Mouse (Mus musculus): ENCODE measurements around the gene Olfr524.

The Olfr524 gene

DNA sequence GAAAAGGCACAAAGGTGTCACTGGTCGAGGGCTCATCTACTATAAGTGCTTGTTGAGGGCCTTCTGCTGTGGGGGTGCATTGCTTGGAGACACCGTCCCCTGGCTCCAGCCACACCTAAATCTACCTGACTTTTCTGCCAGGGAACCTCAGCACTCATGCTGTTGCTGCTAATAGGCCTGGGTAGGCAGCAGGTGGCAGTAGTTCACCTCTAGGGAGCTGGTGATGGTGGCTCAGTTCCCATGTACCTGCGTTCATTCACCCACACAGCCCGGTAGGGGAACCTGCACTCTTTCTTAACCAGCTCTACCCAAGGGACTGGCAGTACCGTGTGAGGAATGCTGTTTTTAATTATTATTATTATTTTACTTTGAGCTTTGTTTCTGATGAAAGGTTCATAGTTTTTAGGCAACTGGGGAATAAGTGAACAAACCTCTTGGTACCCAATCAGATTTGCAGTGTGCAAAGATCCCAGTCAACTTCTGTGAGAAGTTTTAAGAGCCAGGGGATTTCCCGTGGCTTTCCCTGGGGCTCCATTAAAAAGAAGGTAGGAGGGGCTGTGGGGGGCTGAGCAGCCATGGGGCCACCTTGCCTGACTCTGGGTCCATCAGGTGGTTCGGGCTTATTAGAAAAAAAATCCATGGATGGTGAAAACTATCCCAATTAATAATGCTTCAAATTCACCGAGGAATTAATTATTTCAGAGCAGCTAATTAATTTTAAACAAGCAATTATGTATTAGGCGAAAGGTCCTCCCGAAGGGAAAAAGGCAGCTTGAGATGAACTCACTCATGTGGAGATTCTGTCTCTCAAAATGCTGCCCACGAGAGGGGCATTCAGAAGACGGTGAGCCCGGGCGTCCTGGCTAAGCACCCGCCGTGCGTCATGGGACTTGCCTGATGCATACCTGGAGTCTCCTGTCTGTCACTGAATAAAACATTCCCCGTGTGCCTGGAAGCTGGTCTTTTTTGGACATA is 18.8 kb downstream of the Olfr524 start:
- no peak for DNase-seq (ENCODE audit: low spot score)

DNA sequence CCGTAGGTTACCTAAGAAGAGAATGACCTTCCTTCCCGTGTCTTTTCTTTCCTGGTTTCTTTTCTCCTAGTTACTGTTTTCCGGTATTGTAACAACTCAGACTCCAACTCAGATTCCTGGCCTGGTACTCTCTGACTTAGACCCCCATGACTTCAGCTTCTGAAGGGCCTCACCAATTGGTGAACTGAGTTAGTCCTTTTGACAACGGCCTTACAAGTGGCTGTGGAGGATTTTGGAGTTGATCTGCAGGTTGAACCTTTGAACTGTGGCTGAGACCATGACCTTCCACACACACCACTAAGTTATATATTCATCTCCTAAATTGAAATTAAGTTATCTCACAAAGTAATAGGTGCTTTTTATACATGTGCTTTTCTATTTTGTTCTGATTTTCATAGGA is 21.6 kb downstream of the Olfr524 start:
- DNase-seq (ENCODE audit: low spot score) = no peak

DNA sequence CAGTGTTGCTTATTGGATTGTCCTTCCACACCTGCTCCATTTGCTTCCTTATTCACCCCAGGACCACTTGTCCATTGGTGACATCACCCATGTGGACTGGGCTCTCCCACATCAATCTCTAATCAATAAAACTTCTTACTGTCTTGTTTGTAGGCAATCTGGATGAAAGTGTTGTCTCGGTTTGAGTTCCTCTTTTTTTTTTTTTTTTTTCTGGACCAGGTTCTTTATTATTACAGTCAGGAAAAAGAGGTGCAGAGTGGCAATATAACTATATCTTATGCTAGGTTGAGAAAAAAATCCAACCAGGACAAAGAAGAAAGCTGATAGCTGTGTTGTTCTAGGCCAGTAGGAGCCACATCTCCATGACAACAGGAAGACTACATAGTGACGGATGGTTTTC is 25.1 kb downstream of the Olfr524 start:
- DNase-seq (ENCODE audit: low spot score) = no peak

DNA sequence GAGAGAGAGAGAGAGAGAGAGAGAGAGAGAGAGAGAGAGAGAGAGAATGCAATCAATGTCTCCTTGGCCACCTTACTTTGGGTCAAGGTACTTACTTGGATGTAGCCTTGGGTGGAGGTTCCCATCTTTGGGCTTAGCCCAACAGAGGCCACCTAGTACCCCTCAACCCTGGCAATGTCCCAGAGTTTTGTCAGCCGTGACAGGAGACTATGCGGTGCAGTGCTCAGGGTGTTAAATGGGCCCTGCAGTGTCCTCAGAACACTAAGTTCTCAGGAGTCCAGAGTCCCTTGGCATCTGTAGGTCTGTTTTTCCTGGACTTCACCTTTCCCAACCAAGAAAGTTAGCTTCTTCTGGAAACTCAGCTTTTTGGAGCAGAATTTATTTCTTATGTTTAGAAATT is 26.6 kb downstream of the Olfr524 start:
- no peak for DNase-seq (ENCODE audit: low spot score)

DNA sequence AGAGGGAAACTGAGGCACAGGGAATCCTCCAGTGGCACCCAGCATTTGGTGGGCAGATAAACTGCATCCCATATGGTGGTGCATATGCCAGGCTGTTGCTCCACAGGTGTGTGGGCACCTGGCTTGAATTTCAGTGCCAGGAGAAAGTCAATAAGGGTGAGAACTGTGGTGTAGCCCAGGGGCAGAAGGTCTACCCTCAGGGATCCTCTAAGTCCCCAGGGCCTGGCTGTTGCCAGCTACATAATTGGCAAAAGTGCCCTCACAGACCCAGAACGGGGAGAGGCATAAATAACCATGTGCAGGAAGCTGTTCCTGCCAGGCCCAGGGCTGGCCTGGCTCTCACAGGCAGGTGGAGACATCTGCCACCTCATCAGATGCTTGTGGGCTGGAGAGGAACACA is 32.8 kb downstream of the Olfr524 start, which contains the start of gene Olfr523:
Gene Olfr523 (plus strand): TSS at position 282 of the 400 bp plus-strand sequence.
- DNase-seq (ENCODE audit: low spot score) = no peak

DNA sequence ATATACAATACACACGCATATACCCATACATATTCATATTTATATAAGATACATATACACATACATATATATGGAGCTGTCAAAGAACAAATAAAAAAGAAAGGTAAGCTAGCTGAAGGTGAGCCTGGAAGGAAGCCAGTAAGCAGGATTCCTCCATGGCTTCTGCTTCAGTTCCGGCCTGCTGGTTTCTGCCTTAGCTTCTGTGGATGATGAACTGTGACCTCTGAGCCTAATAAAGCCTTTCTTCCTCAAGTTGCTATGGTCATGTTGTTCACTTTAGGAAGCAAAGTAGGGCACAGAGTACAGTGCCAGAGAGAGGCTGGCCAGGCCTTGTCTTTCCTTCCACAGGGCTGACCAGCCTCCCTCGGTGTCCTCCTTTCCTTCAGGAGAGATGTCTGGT is 34.9 kb downstream of the Olfr524 start:
- DNase-seq (ENCODE audit: low spot score) = no peak

DNA sequence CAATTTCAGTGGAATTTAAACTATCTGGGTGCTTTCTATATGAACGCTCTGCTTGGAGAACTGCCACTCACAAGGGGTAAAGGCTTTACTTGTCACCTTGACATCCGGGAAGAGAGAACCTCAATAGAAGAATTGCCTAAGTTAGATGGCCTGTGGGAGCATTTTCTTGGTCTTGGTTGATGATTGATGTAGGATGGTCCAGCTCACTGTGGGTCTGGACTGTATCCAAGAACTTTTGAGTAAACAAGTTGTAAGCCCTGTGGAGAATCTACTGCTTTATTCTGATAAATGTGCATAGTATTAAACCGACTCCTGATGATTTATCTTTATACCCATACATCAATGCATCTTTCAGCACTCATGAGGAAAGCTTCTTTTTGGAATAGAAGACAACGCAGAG is 36.4 kb downstream of the Olfr524 start:
- no peak for DNase-seq (ENCODE audit: low spot score)

DNA sequence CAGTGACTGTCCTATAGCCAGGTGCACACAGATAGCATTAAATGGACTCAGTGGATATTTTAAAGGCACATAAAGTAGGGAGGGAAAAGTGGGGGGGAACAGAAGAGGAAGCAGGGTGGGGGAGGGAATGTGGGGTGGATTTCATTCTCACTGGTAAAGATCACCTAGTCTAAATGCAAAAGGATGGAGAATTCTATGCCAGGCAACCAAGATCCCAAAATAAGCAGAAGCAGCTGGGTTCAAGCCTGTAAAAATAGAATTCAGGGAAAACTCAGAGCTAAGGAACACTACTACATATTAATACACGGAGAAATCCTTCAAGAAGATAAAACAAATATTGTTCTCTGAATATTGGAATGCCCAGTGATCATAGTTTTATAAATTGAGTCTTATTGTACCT is 37.8 kb downstream of the Olfr524 start:
- no peak for DNase-seq (ENCODE audit: low spot score)

DNA sequence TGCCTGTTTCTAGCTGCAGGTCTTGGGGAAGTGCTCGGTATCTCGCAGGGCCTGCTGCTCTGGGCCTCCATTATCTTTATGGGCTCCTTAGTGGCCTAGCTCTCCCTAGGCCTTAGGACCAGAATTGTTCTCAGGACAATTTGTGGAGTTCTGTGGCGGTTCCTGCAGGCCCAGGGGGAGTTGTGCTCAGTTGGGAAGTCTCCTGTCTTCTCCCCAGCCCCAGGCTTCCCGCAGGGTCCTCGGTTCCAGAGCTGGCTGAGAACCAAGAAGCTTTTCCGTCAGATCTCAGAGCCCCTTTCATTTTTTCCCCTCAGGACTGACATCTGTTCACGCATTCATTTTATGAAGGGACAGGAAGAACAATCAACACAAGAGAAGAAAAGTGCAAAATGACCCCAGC is 41.1 kb downstream of the Olfr524 start, which contains the start of gene Olfr522:
Gene Olfr522 (minus strand): TSS at position 101 of the 400 bp plus-strand sequence.
- no peak for DNase-seq (ENCODE audit: low spot score)

DNA sequence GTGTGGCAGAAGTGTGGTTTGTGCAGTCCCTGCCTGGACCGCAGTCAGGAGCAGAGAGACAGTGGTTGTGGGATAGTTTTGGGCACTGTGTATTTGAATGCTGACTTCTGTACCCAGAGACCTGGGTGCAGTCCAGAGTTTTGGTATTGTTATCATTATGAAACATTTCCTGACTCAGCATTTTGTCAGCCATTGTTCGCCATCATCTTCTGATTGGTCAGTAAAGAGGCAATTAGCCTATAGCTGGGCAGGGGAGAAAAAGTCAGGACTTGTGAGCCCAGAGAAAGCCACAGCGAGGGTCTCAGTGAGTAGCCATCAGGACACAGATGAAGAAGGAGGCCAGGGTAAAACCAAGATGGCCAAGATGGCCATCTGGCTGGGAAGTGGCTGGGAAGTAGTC is 45.4 kb downstream of the Olfr524 start:
- no peak for DNase-seq (ENCODE audit: low spot score)

DNA sequence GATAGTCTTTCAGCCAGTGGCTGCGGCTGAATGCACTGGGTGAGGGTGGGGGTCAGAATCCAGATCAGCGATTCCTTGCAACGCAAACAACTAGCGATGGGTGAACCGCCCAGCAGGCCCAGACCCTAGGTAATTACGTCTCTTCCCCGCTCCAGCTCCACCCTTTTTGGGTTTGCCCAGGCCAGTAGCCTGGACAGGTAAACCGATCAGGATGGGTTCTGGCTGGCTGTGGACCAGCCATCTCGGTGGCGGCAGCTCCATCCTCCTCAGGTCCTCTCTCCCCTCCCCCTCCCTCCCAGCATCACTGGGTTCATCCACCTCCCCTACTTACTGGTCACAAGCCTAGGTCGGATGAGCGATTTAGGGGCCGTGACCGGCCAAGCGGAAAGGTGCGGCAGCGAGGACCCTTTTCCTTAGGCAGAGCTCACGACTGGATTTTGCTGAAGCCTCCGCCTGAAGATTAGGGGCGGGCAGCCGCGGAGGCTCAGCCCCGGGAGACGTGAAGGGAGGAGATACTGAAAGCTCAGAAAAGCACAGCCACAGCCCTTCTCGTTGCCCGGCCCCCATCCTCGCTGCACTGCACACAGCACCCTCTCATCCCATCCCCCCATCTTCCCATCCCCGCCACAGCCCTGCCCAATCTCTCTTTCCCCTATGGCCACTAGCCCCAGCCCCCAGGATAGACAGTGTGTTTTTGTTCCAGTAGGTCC is 51.4 kb downstream of the Olfr524 start, which contains the start of gene Sprn:
Gene Sprn (minus strand): TSS at position 660 of the 710 bp plus-strand sequence.
- DNase-seq (ENCODE audit: low spot score) = no peak

DNA sequence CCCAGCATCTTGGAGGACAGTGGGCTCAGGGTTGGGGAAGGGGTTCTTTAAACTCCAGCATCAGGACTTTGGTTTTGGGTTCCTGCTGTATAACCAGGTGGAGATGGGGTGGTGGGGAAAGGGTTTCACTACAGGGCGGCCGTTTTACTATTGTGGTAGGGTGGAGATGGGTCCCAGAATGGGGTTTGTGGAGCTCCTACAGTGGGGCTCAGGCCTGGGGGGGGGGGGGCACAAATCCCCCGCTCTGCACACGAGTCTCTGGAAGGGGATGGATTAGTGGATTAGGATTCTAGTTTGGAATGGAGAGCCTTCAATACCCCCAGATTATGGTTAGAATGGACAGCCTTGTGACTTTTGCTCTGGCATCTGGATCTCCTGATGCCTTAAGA is 51.9 kb downstream of the Olfr524 start:
- no peak for DNase-seq (ENCODE audit: low spot score)

DNA sequence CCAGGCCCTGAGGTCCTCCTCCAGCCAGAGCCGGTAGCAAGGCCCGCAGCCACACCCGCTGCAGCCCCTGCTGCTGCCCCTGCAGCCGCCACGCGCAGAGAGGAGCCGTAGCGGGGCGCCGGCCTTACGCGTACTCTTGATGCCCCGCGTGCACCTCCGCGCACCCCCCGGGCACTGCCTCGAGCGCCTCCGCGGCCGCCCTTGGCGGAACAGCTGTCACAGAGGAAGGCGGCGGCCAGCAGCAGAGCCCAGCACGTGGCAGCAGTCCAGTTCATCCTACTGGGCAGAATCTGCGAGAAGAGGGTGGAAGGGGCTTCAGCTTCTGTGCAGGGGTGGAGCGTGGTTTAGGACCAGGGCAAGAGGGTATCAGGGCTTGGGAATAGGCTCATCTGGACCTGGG is 52.4 kb downstream of the Olfr524 start:
- DNase-seq (ENCODE audit: low spot score) = no peak
